8 mouse cellular contexts compared by ENCODE assay signal in the genomic region with DNA sequence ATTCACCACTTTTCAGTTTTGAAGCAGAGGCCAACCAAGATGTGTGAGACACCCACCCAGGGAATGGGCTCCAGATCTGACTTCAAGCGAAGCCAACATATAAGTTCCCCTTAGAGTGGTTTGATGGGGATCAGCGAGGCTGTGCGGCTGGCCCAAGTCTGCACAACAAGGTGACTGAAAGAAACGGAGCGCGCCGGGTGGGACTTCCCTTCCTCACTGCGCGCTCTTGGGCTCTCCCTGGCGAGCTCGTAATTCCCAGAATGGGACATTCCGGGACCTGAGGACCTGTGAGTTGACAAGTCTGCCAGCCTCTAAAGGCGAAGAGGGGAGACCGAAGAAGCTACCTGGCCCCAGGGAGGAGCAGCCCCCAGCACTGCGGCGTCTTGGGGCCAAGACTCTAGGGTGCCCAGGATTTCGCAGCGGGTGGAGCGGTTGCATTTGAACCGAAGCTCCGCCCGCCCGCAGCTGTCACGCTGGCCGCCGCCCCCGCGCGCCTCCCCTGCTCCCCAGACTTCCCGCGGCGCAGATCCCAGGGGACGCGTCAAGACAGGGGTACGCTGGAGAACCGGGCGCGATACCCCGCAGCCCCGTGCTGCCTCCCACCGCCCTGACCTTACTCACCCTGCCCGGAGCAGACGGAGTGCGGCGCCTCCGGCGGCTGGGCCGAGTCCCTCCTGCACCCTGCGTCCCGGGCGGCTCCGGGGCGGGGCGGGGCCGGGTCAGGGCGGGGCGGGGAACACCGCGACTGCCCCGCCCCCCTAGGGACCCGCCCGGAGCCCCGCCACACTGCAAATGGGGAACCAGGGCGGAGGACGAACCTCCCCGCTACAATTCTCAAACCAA. TPM values are rescaled to one million over a fixed set of nuclear protein-coding genes. Genes with fewer than 3 reads are reported as not detected.
DNase-seq lines count a peak whose midpoint lies in the region; ATAC-seq lines count a peak whose summit lies in the region.

A gene (minus strand): TSS at position 440 of the 843 bp plus-strand sequence.

- H3K4me2 ChIP-seq in forebrain, embryonic 14.5 days (ENCODE audit: low read length): peak within 1 kb of the TSS; percentile 94

- ATAC-seq in forebrain, embryonic 14.5 days: peak; percentile 76
- ATAC-seq in megakaryocyte, adult 5-6 weeks (ENCODE audit: poor library complexity, severe bottlenecking): peak; percentile 49

- H3K9me3 ChIP-seq in forebrain, embryonic 14.5 days (replicated peaks; ENCODE audit: control insufficient read depth, low read length): no peaks in the 10 kb centered on the region

- H3K4me1 ChIP-seq in forebrain, embryonic 14.5 days (ENCODE audit: control insufficient read depth, insufficient read depth, low read length): peaks cover 10% of the 10 kb centered on the region; the same call in 1 of the 2 replicates

- DNase-seq in CD8-positive naive resting alpha-beta T cell, adult 2 months (ENCODE audit: low read depth in 2 of 2, low spot score in 2 of 2): peak; percentile 46 to 62
- peak; percentile 87 for DNase-seq in adrenal gland, postnatal 10 days
- peak; percentile 52 for DNase-seq in forebrain, embryonic 14.5 days (ENCODE audit: low spot score)
- DNase-seq in heart, postnatal 4 days: peak; percentile 79
- peak; percentile 36 to 48 for DNase-seq in layer of hippocampus, postnatal 25 days (ENCODE audit: extremely low spot score in 1 of 2, low spot score in 1 of 2)
- peak; percentile 60 to 70 for DNase-seq in right cerebral cortex, adult 2 months (ENCODE audit: low spot score in 2 of 2)
- DNase-seq in urinary bladder, postnatal 36 days (ENCODE audit: low spot score in 2 of 2): peak; percentile 69 to 78

- H3K27ac ChIP-seq in forebrain, embryonic 14.5 days (ENCODE audit: low read depth, low read length): no peak within 1 kb of the TSS

- H3K4me3 ChIP-seq in forebrain, embryonic 14.5 days (ENCODE audit: low read depth, low read length): peak within 1 kb of the TSS; percentile 51

- peaks cover 26% of the 10 kb centered on the region for H3K27me3 ChIP-seq in forebrain, embryonic 14.5 days (replicated peaks; ENCODE audit: control insufficient read depth, insufficient read depth, low read length)

- no peaks in the 10 kb centered on the region for H3K36me3 ChIP-seq in forebrain, embryonic 14.5 days (ENCODE audit: control insufficient read depth, insufficient read depth, low read length)

- peak within 1 kb of the TSS; percentile 53 for H3K9ac ChIP-seq in forebrain, embryonic 14.5 days (ENCODE audit: low read length)

- WGBS in forebrain, embryonic 14.5 days: under 1% methylated on average over 54 of the region's 66 CpGs

RNA-seq across cellular contexts. Expression of the gene that starts here (rescaled TPM):
- total RNA-seq in adrenal gland, postnatal 10 days (2021): 1 to 10 TPM; 9.1 to 9.5 TPM
- 0.08 and 0.22 TPM in 2 replicates for polyA plus RNA-seq in forebrain, embryonic 14.5 days (2014; fragmentation: Nextera tagmentation; extraction: Ambion mirVana)
- total RNA-seq in heart, postnatal 4 days (2021): 1 to 10 TPM; 7.3 to 7.8 TPM
- 1 to 10 TPM; 1.2 to 1.3 TPM for total RNA-seq in layer of hippocampus, postnatal 25 days (2021)
- 14.1 and 17.8 TPM in 2 replicates for total RNA-seq in megakaryocyte, adult 5-6 weeks (2015)
- total RNA-seq in megakaryocyte, adult 5-6 weeks (2017): 26.9 and 28.4 TPM in 2 replicates

Comparison
In these comparisons a context has a peak if more than half of its experiments do, and no peak if none do; other contexts are left out.
1. Peak in DNase-seq, ATAC-seq, H3K4me3 ChIP-seq, H3K9ac ChIP-seq and H3K4me2 ChIP-seq in forebrain, embryonic 14.5 days; RNA of the gene not detected or under 1 TPM.